Mouse (Mus musculus) naive thymus-derived CD4-positive, alpha-beta T cell, adult 2 months (primary cell): ENCODE results near the gene Catsperz.

Source experiments
- DNase-seq: peaks from one replicate; pipeline ENCODE4 v3.0.0-alpha.2; 2011; ENCODE audit warnings: low read depth

Gene Catsperz

DNA sequence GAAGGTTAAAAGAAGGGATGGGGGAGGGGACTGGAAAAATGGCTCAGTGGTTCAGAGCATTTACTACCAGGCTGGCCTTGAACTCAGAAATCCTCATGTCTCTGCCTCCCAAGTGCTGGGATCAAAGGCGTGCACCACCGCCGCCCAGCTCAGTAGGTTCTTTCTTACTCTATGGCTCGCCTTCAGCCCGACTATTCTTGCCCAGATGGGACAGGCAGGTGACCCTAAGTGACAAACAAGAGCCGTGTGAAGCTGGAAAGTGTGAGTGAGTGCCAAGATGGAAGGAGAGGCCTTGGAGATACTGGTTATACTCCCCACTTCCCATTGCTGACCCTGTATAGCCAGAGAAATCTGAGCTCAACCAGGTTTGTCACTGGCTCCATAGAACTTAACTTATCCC lies 18.5 kb upstream of the Catsperz start:
- no peak for DNase-seq

DNA sequence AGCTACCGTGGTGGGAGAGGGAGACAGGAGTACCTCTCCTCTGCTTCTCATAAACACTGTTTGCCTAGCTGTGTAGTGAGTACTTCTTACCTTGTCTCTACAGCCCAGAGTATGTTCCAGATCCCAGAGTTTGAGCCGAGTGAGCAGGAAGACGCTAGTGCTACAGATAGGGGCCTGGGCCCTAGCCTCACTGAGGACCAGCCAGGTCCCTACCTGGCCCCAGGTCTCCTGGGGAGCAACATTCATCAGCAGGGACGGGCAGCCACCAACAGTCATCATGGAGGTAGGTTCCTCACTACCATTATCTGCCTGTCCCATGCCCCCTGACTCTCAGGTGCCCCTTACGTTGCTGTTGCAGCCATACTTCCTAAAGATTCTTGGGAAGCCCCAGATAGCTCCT lies 17.6 kb upstream of the Catsperz start:
- DNase-seq = no peak

DNA sequence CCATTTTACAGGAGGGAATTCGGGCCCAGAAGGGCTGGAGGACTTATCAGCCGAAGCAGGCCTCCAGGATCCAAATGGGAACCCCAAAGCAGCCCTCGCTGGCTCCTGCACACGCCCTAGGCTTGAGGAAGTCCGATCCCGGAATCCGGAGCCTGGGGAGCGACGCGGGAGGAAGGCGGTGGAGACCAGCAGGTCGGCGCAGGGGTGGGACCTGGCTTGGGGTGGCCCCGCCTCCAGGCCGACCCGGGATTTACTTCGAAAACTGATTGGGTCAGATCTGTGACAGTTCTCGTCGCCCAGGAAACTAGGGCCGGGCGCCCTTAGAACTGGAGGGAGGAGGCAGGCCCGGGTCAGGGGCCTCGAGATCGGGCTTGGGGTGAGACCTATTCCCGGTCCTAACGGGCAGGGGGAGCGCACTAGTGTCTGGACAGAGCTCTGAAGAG lies 17.1 kb upstream of the Catsperz start, which contains the start of gene Gpr137:
Gene Gpr137 (minus strand): TSS at position 232 of the 443 bp plus-strand sequence.
- DNase-seq = peak; percentile 90

DNA sequence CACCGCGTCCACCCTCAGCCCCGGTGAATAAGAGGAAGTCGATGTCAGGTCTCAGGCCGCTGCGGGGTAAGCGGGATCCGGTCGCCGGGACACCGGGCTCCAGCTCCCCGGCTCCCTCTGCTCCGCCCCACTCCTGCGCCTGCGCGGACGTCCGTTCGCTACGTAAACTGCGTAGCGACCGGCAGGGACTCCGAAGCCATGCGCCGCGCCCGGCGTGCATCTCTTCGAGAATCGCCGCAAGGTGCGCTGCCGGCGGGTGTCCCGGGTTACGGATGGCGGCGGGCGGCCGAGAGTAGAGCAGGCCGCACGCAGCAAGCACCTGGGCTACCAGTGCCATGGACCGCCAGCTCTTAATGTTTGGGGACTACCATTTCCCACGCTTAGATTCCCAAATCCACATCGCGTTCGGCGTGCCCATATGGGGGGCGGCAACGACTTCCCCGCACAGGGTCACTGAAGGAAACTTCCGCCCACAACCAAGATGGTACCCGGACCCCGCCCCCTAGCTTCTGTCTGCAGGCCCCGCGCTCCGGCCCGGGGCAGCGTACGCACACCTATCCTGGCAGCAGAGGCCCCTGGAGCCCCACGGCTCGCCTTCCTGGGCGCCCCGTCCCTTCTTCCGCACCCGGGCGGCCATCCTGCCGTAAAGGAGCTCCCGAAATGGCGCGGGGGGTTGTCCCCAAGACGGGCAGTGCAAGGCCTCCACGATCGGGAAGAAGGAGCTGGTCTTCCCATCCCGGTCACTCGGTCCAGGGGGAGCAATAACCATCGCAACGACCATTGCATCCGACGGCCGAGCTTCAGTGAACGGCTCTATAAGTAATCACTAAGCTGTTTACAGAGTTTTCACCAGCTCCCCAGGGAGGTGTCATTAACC lies 16.4 kb upstream of the Catsperz start, which contains the start of gene Bad:
Gene Bad (plus strand): TSS at position 490 of the 877 bp plus-strand sequence.
- DNase-seq = peak; percentile 97

DNA sequence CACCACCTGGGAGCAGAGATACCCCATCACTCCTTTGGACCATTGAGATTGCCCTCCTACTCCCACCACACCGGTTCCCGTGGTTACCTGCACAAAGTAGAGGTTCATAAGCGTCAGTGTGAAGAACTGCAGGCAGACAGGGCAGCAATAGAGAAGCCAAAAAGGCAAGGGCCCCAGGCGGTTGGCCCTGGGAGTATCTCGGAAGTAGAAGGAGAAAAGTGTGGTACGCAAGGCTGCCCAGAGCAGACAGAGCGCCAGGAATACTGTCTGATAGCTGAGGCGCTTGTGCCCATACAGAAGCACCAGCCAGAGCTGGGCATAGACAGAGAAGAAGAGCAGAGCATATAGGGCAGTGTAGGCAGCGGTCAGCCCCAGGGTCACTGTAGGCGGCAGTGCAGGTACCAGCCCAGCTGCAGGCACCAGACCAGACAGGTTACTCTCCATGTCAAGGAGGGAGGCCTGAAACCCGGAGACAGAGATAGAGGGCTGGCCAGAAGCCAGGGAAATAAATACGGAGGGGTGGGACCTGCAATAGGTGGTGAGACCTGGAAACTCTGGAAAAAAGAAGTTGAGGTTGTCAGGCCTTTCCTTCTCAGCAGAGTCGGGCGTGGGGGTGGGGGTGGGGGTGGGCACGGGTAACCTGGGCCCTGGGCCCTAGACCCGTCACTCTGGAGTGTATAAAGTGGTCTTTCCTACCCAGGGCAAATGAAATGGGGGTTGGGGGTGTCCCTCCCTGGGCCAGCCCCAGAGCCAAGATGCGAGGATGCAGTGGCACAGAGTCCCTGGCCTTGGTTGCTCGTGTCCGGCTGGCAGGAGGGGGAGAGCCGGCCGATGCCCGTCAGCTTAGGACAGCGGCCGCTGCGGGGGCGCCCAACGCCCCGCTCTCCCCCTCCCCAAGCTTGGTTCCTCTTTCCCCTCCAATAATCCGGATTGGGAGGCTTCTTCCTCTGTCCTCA lies 15.5 kb upstream of the Catsperz start:
- no peak for DNase-seq

DNA sequence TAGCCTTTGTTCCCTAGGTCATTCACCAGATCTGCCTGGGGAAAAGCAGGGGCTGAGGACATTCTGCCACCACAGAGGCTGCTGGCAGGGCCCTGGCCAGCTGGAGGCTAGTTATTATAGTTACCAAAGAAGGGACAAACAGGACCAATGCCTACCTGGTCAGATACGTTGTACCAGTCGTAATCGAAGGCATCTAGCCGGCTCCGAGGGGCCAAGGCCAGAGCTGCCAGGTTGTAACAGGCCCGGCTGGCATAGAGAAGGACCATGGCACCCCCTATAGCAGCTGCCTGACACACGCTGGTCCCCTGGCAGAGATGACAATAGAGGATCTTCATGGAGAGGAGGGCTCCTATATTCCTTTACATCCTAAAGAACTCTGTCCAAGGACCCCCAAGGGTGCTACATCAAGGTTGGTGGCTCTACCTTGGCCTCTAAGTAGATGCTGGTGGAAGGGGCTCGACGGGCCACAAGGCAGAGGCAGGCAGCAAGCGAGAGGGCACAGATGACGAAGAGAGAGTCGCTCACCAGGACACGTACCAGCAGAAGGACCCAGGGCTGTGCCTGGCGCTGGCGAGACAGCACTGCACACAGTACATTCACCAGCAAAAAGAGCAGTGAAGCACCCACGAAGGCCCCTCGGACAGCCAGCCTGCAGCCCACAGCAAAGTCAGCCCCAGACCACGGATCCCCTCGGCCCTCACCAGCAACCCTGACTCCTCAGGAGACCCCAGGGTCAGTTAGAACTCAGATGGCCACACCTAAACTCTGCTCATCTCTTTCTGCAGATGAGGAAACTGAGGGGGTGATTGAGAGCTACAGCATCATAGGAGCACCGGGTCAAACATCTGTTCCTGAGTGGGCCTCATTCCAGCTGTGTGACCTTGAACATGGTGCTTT lies 14.2 kb upstream of the Catsperz start:
- no peak for DNase-seq

DNA sequence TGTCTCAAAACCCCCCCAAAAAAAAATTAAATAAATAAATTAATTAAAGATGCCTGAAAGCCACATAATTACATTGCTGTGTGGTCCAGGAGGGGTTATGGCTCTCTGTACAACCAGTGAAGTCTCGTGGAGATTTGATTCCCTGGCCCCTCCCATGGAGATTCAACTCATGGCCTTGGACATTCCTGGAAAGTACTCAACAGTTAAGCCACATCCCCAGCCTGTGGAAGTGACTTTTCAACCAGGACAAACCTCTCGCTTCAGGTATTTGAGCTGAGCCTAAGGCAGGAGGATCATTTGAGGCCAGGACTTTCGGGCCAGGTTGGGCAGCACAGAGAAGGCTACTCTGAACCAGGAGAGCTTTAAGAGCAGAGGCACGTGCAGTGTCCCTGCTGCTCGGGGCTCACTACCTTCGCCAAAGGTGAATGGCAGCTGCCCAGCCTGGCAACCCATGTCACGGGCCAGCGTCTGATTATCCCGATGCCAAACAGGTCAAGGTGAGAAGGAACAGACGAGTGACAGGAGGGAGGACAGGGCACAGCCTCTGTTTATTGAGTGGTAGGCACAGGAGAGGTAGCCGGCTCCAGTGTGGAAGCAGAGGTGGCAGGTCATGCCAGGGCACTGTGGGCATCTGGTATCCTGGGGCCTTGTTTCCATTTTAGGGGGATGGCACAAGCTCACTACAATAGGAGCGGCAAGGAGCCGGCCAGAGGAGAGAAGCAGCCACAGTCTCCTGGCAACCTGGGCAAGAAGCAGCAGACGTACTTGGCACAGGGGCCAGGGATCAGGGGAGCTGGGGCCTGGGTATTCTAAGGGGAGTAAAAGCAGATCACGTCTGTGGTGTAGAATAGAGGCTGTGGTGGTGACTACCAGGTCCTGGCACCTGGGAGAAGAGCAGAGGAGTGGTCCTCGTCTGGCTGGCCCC lies 12.6 kb upstream of the Catsperz start:
- no peak for DNase-seq

DNA sequence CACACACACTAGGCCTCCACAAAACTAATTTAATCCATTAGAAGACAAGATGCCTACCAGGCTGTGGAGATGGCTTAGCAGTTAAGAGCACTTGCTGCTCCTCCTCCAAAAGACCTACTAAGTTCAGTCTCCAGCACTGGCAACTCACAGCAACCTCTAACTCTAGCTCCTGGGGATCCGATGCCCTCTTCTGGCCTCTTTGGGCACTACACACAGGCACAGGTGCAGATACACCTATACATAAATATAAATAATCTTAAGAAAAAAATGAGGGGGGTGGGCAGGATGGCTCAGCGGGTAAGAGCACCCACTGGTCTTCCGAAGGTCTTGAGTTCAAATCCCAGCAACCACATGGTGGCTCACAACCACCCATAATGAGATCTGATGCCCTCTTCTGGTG lies 11.1 kb upstream of the Catsperz start:
- DNase-seq = peak; percentile 58

DNA sequence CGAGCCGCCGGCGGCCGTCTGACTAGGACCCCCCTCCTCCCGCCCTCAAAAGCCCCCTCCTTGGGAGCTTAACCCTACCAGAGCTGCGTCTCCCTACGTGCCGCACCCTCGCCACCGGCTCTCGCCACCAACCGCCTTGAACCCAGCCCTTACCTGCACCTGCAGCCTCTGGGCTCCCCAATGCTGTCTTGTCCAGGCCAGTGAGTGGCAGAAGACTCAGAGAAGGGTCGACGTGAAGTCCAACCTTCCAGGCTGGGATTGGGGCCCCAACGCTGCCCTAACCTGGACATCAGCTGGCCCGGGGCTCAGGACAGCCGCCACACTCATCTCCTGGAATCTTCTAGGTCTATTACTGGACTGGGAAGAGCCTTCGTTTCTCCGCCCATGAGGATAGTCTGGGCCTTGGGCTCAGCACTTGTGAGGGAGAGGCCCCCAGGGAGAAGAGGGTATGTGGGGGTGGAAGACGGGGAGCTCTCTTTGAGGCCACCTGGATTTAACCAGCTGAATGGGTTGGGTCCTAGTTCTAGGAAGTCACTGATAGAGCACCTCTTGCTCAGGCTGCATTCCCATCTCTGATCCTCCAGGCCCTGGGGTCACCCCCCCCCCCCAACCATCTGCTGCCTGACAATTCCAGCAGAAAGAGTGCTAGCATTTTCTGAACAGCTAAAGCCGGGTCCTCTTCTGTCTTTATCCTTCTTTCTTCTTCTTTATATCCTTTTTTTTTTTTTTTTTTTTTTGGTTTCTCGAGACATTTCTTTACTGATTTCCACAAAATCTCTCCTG lies 9.2 kb upstream of the Catsperz start, which contains the start of gene Kcnk4:
Gene Kcnk4 (minus strand): TSS at position 321 of the 783 bp plus-strand sequence.
- DNase-seq = no peak

DNA sequence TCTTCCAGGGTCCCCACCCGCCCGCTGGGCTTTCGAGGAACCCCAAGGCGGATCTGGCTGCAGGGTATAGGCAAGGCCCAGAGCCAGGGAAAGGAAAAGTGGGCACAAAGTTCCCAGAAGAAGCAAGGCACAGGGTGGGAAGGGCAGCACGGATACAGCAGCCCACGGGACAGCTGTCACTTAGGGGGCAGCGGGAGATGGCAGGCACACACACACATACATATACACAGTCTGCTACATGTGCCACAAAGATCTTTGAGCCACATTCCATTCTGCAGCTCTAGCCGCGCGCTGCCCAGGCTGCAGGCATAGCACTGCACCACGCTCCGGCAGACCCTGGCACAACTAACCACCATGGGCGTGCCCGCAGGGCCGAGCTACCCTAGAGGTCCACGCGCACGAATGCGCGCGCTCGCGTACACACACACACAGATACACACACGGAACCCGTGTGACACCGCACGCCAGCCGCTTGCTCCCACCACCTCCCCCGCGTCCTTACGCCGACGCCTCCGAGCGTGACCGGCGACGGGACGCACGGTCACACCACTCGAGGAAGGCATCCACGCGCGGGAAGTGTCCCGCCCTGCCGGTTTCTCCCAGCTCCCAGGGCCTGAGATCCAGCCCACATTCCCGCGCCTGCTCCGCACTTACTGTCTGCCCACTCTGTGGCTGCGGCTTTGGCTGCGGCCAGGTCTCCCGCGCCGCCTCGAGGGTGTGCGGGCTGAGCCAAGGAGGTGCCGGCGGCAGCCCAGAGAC lies 8.4 kb upstream of the Catsperz start:
- DNase-seq = no peak

DNA sequence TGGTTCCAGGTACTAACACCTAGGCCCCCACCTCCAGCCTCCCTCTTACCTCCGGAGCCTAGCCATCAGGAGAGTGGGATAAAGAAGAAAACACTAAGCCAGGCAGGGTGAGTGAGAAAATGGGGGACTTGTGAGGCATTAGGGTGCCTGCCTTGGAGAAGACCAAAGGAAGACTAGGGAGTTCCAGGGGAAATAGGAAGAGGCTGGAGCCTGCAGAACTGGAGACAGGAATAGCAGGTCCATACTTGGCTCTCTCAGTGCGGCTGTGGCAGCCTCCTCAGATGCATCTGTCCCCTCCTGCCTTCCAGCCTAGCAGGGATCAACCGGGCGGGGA lies 7.9 kb upstream of the Catsperz start:
- no peak for DNase-seq

DNA sequence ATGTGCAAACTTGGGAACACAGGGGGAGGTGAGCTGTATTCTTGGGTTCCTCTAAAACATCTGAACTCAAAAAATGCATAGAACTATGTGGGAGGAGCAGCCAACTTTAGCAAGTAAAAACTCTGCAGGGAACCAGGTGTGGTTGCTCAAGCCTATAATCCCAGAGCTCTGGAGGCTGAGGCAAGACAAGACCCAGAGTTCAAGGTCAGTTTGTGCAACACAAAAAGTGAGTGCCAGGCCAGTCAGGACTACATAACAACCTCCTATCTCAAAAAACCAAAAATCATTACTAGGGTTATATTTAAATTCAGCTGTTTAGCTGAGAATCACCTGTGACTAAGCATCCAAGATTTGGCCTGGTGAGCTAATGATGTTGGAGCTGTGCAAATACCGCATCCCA lies 6.8 kb upstream of the Catsperz start:
- DNase-seq = no peak

DNA sequence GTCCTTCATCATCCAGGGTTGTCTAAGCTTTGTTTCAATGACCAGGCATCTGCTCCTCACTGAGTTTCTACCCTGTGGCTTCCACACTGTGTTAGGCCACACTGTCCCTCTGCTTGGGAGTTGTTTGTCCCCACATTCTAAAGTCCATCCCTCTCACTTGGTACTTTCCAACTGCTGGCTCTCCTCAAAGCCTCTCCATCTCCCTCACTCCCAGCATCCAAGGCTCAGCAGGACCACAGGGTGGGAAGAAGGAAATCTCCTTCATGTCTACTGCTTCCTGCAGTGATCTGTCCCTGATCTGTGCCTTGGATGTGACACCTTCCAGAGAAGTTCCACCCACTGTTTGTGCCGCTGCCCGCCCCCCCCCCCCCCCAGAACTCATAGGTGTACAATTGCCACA lies 5.8 kb upstream of the Catsperz start:
- DNase-seq = no peak

DNA sequence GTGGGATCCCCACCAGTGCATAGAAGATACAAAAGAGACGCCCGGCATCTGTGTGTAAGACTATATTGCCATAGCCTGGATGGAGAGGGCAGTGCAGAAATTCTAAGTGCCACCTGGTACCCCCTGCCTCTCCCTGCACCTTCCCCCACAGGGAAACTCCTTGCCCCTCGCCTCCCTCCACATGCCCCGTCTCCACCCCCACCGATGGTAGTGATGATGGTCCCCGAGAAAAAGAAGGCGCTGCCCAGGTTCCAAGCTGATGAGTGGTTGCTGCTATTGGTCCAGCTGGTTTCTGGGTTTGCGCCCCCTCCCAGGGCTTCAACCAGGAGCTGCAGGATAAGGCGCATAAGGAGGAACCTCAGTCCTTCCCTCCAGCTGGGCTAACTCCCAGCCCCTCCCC lies 2.9 kb upstream of the Catsperz start:
- no peak for DNase-seq

DNA sequence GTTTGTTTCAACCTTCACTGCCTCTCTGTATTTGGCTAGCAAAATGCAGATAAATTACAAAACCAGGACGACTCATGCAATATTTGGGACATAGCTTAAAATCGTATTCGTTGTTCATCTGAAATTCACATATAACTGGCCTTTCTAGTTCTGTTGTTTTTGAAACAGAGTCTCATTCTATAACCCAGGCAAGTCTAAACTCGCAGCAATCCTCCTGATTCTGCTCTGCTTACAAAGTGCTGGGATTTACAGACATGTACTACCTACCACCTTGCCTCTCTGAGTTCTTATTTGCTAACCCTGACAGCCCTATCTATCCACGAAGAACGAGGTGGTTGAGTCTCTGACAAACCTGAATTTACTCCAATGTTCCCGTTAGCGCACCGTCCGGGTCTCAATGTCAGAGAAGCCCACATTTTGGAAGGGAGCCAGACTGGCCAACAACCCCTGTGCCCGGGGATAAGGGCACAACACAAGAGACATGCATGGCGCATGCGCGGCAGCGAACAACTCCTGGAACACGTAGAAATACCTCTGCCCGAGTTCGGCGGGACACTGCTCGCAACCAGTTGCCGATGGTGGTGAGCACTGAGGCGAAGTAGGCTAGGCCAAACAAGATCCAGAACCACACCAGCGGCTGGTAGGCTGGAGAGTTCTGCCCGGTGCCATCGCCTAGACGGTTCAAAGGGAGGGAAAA lies 1.5 kb upstream of the Catsperz start:
- DNase-seq = peak; percentile 64

DNA sequence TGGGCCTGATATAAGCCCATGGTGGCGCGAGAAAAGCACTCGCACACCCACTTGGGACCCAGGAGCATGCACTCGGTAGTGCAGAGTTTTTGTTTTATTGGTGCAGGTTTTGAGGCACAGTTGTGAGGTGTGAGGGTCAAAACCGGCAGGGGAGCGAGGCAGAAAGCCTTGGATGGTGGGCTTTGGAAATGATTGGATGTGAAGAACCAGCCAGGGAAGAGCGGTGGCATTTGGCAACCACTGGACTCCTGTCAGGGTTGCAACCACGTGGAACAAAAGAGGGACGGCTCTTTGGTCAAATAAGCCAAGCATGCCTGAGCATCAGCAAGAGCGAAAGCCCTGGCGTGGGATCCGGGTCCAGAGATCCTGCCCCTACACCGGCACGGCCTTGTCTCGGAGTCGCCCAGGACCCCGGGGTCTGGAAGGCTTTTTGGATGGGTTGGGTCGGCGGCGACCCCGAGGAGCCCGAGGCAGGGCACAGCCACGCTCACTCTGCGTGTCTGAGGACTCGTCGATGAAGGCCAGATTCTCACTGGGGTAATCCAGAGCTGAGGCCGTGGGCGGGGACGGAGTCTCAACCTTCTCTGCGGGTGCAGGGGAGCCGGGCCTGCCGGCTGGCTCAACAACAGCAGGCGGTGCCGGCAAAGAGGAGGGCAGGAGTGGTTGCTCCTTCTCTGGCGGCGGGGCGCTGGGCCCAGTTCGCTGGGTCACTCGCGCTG lies 590 bp upstream of the Catsperz start:
- DNase-seq = no peak

DNA sequence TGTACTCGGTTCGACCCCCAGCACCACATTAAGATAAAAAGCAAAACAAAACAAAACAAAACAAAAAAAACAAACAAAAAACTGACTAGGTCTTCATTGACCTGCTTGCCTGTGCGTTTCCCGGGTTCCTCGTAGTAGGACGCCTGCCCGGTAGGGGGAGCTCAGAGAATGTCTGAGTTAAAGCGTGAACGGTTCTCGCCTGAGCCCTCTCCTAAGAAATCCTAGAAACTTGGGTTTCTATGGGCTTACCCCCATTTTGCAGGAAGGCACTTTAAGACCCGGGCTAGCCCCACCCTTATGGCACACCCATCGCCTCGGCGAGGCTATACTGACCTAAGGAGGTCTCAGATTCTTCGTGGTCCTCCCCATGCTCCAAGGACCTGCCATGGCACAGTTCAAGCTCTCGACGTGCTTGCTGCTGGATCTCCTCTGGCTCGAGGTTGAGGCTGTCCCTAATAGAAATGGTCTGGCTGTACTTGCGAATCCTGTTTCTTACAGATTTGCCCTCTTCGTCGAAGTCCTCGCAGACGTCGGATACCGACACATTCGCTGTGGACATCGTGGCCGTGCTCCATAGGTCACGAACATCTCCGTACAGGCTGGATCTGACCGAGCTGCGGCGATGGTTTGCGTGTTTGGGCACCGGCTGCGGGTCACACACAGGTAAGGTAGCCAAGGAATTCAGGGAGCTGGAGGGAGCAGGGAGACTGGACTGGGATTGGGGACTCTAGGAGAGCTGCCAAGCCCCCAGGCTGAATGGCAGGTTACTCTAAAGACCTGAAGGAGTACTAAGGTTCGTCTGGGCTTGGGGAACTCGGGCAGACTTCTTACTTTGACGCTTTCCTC lies 496 bp downstream of the Catsperz start:
- peak; percentile 88 for DNase-seq
